Mouse (Mus musculus) liver, embryonic 14.5 days (tissue): Measurements from ENCODE around the gene Ttbk2. TPM values are rescaled to one million over a fixed set of nuclear protein-coding genes. Genes with fewer than 3 reads are reported as not detected.

ENCODE experiments used
- ATAC-seq: fragments of 200-750 bp; cut with Nextera tagmentation; 2 replicates; pipeline ENCODE4 v1.8.0; 2017; ENCODE audit warnings: moderate number of reproducible peaks, mild to moderate bottlenecking, moderate library complexity; ENCODE audit not compliant: insufficient read depth
- DNase-seq, 3 experiments: peaks; one replicate each; pipeline ENCODE4 v3.0.0-alpha.2; 2012 to 2013; ENCODE audit warnings: low read depth in 3 of 3, low spot score in 3 of 3
- H3K27ac ChIP-seq: fragments of 300-500 bp; sonication (generic); 2 replicates; pipeline ENCODE4 v1.5.1; 2014; ENCODE audit warnings: moderate library complexity, mild to moderate bottlenecking, control low read depth, inconsistent platforms
- H3K27me3 ChIP-seq: fragments of 300-500 bp; sonication (generic); 2 replicates; pipeline ENCODE4 v1.6.1; 2014; ENCODE audit warnings: mild to moderate bottlenecking, low read length, moderate library complexity; ENCODE audit not compliant: control insufficient read depth, insufficient read depth
- H3K36me3 ChIP-seq: fragments of 300-500 bp; sonication (generic); replicated peaks from 2 replicates; pipeline ENCODE4 v1.6.1; 2014; ENCODE audit warnings: low read depth; ENCODE audit not compliant: control insufficient read depth, insufficient read depth
- H3K4me1 ChIP-seq, 2 experiments: fragments of 200-500 bp in 1 of 2; fragments of 300-500 bp in 1 of 2; sonication (generic) in 1 of 2; replicated peaks; 2 replicates each; pipeline ENCODE4 v1.6.1; 2012 to 2014; ENCODE audit warnings: antibody characterized with exemption in 1 of 2, inconsistent platforms in 1 of 2, low read length in 1 of 2; ENCODE audit not compliant: control insufficient read depth in 2 of 2, insufficient read depth in 2 of 2
- H3K4me2 ChIP-seq: fragments of 300-500 bp; sonication (generic); 2 replicates; pipeline ENCODE4 v1.6.1; 2014; ENCODE audit warnings: low read depth, mild to moderate bottlenecking, control low read depth, moderate library complexity
- H3K4me3 ChIP-seq, 2 experiments: fragments of 200-500 bp in 1 of 2; fragments of 300-500 bp in 1 of 2; sonication (generic) in 1 of 2; 2 replicates each; pipeline ENCODE4 v1.5.1; 2012 to 2014; ENCODE audit warnings: low read depth in 2 of 2, low read length in 2 of 2, mild to moderate bottlenecking in 2 of 2, control low read depth in 1 of 2, inconsistent platforms in 1 of 2, moderate library complexity in 1 of 2; ENCODE audit not compliant: insufficient read depth in 1 of 2
- H3K9ac ChIP-seq: fragments of 300-500 bp; sonication (generic); replicated peaks from 2 replicates; pipeline ENCODE4 v1.6.1; 2014; ENCODE audit warnings: mild to moderate bottlenecking, control low read depth, moderate library complexity
- H3K9me3 ChIP-seq: fragments of 300-500 bp; sonication (generic); 2 replicates; pipeline ENCODE4 v1.6.1; 2016; ENCODE audit warnings: low read length, mixed read lengths; ENCODE audit not compliant: control insufficient read depth
- CTCF ChIP-seq: IDR thresholded peaks from 2 replicates; pipeline ENCODE4 v1.5.1; 2016; ENCODE audit warnings: antibody characterized with exemption, low read depth, control low read depth
- EP300 ChIP-seq: IDR thresholded peaks from 2 replicates; pipeline ENCODE4 v1.6.1; 2016; ENCODE audit warnings: antibody characterized with exemption, low read depth
- WGBS: fragments of 180-500 bp; shearing (Covaris S2); extraction: QIAGEN DNeasy Blood & Tissue Kit; methylation state at CpG from one replicate; pipeline ENCODE4 v1.1.7; 2014; ENCODE audit not compliant: insufficient replicate concordance; 5-methylcytosine and 5-hydroxymethylcytosine counted together
- polyA plus RNA-seq, 2 experiments: library from polyadenylated mRNA; depleted of rRNA in 1 of 2; stranded (reverse) in 1 of 2; unstranded in 1 of 2; fragments of >200 nt; fragmentation: Nextera tagmentation in 1 of 2; extraction: Ambion mirVana in 1 of 2; gene quantifications; 2 replicates each; pipeline versions ENCODE4 v1.2.1 to v1.2.3; 2012 to 2014

The Ttbk2 gene
- polyA plus RNA-seq, 2 experiments: 0.42 to 0.81 TPM

GRCm38 (mm10) chr2:120841211-120841610, 9.2 kb downstream of the Ttbk2 start:
- TF ChIP-seq CTCF: no peak
- no peak for TF ChIP-seq EP300
- WGBS: 72% methylated on average over 1 of the region's 1 CpGs
- Histone ChIP-seq H3K27me3 (no peaks in the 10 kb centered on the region), H3K4me3 (no peak overlapping the region), H3K9ac (no peak overlapping the region), H3K4me2 (no peak overlapping the region), H3K36me3 (no peaks in the 10 kb centered on the region), H3K27ac (no peak overlapping the region), H3K9me3 (no peaks in the 10 kb centered on the region), H3K4me1 (peaks cover 3 to 9% of the 10 kb centered on the region in 2 experiments; a peak in 3 of 4 replicates)
- no peak for DNase-seq
- ATAC-seq: no peak

DNA sequence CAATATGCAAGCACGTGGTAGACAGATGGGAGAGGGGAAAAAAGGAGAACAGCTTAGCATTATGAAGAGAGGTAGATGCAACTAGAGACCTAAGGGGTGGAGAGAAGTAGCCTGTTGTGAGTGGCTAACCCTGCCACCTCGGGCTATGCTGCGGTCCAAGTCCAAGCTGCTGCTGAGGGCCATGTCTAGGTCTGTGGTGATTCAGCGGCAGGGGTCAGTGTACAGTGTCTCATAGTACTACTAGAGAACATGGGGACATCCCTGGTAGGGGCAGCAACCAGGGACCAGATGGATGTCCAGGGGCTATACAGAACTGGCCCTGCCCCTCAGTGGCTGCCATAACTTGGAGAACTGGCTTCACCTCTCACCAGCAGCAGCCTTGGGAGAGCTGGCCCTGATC, 15.2 kb downstream of the Ttbk2 start:
- TF ChIP-seq CTCF: no peak
- no peak for TF ChIP-seq EP300
- H3K9ac ChIP-seq: no peak overlapping the region
- no peak overlapping the region for H3K4me2 ChIP-seq
- no peaks in the 10 kb centered on the region for H3K36me3 ChIP-seq
- H3K4me3 ChIP-seq: no peak overlapping the region
- ATAC-seq: no peak
- no peaks in the 10 kb centered on the region for H3K9me3 ChIP-seq
- no peak overlapping the region for H3K27ac ChIP-seq
- no peaks in the 10 kb centered on the region for H3K4me1 ChIP-seq
- 72% methylated on average over 4 of the region's 4 CpGs for WGBS
- DNase-seq: no peak
- H3K27me3 ChIP-seq: no peaks in the 10 kb centered on the region

GRCm38 (mm10) chr2:120826936-120827638, 23.3 kb downstream of the Ttbk2 start:
- Histone ChIP-seq H3K4me3 (no peak overlapping the region), H3K36me3 (no peaks in the 10 kb centered on the region), H3K9ac (no peak overlapping the region), H3K9me3 (no peaks in the 10 kb centered on the region), H3K4me2 (no peak overlapping the region), H3K27me3 (no peaks in the 10 kb centered on the region), H3K27ac (no peak overlapping the region), H3K4me1 (no peaks in the 10 kb centered on the region; a peak in 1 of 4 replicates)
- TF ChIP-seq CTCF (no peak), EP300 (no peak)
- DNase-seq (no peak), ATAC-seq (no peak)
- 31% methylated on average over 1 of the region's 1 CpGs for WGBS

DNA sequence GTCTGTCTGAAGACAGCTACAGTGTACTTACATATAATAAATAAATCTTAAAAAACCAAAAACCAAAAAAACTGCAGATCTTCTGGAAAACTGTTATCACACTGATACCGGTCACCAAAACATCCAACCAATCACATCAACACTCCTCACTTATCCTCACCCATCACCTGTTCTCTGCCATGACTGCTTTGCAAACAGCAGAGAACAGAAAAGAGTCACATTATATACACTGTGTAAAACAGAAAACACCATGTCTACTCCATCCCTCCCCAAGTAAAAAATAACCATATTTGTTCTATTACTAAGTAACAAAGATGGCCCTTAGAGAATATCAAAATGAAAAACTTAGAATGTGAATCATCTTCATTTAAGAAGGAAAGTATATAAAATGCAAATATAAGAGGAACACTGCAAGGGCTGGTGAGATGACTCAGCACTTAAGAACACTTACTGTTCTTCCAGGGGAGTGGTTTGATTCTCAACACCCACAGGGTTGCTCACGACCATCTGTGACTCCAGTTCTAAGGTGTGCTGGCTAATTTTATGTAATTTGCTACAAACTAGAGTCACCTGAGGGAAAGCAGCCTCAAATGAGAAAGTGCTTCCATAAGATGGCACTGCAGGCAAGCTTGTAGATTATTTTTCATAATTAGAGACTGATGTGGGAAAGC, 80.0 kb downstream of the Ttbk2 start:
- Histone ChIP-seq H3K4me1 (peaks cover 0 to 4% of the 10 kb centered on the region in 2 experiments; a peak in 1 of 4 replicates), H3K4me2 (no peak overlapping the region), H3K4me3 (no peak overlapping the region), H3K36me3 (no peaks in the 10 kb centered on the region), H3K9ac (no peak overlapping the region), H3K27me3 (no peaks in the 10 kb centered on the region), H3K27ac (no peak overlapping the region), H3K9me3 (no peaks in the 10 kb centered on the region)
- TF ChIP-seq EP300: no peak
- TF ChIP-seq CTCF: no peak
- ATAC-seq (no peak), DNase-seq (peak in 1 of 3 experiments; percentile 9)
- 45% methylated on average over 2 of the region's 2 CpGs for WGBS

- TF ChIP-seq CTCF (no peak), EP300 (no peak)
- Histone ChIP-seq H3K36me3 (no peaks in the 10 kb centered on the region), H3K27me3 (no peaks in the 10 kb centered on the region), H3K9me3 (no peaks in the 10 kb centered on the region), H3K27ac (no peak overlapping the region), H3K4me3 (no peak overlapping the region), H3K9ac (no peak overlapping the region), H3K4me1 (no peaks in the 10 kb centered on the region), H3K4me2 (no peak overlapping the region)
- no peak for DNase-seq
- ATAC-seq: no peak
These were observed 88.5 kb downstream of the Ttbk2 start for GRCm38 (mm10) chr2:120761922-120762321.
